Mouse (Mus musculus) adrenal gland (tissue): Measurements from ENCODE around the gene Trem1.

Source experiments
- intact Hi-C: fragments of 180-260 bp; cut with DNase I; formaldehyde crosslinking; loops from one replicate; pipeline ENCODE4 v1.15.1; 2025

The Trem1 gene

DNA sequence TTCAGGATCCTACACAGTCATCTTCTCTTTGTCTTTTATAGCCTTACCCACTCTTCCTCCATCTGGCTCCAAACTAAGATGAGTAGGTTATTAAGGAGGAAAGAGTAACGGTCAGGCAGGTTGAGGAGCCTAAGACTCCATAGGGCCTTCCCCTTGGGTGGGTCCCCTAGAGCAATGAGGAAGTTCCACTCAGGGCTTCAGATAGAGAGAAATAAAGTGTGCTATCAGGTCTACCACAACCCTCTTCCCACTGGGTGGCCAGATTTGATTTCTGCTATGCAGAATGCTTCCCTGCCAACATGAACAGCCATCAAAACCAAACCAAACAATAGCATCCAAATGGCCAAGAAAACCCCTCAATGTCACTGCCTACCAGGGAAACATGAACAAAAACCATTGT, 35.0 kb downstream of the Trem1 start:
- intact Hi-C loops: no loop called here

DNA sequence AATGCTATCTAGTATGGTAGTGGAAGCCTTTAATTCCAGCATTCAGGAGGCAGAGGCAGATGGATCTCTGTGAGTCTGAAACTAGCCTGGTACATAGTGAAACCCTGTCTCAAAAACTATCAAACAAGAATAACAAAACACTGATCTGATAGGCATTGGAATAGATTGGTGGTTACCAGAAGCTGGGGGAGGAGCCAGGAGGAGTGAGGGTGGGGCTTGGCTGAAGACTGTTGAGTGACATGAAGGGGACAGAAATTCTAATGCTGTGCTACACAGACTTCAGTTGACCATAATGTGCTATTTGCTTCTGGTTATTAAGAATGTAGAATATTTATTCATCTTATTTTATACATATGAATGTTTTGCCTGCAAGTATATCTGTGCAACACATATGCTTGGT, 35.7 kb downstream of the Trem1 start:
- intact Hi-C loops: no loop called here

DNA sequence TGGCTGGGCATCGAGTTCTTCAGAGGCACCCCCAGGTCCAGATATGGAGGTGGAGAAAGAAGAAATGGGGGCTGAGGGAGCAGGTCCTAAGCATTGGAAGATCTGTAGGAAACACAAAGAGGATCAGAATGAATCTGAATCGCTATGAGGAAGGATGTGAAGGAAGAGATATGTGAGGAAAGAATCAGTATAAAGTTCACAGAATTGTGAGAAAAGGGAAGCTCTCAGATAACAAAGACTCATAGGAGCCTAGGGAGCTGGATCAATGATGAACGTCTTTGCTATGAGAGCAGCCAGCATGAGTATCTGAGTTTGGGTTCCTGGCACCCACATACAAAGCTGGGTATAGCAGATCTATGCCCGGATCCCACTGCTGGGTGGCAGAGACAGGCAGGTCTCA, 37.3 kb downstream of the Trem1 start:
- intact Hi-C loops: no loop called here

DNA sequence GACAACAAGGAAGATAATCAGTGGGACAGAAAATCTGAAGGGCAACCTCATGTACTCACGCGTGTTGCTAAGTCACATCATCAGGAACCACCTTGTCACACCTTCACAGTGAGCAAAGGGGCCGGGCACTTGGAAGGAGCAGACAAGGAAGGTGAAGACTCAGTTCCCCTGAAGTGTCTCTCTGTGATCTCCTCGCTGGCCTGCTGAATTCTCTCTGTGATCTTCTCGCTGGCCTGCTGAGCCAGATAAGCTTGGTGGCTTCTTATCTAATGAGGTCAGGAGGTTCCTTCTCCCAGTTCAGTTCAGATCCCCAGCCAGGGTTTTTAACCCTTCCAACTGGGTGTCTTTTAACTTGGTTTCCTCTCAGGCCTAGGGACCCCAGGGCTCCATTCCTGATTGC, 39.6 kb downstream of the Trem1 start:
- intact Hi-C loops: no loop called here

DNA sequence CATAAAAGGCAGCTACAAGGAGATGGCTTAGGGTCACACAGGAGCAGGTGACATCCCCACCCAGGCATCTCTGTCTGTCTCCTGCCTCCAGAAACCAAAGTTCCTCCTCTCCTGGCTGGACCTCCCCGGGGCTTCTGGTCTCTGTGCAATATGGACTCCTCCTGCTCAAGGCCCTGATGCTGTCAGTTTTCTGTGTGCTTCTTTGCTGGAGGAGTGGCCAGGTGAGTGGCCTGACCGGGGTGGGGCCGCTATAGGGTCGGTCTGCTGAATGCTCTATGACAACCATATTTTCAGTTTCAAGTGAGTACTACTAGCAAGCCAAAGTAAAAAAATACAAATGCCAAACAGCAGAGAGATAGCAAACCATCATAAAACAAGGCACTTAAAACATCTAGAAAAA, 40.0 kb downstream of the Trem1 start:
- intact Hi-C loops: no loop called here

DNA sequence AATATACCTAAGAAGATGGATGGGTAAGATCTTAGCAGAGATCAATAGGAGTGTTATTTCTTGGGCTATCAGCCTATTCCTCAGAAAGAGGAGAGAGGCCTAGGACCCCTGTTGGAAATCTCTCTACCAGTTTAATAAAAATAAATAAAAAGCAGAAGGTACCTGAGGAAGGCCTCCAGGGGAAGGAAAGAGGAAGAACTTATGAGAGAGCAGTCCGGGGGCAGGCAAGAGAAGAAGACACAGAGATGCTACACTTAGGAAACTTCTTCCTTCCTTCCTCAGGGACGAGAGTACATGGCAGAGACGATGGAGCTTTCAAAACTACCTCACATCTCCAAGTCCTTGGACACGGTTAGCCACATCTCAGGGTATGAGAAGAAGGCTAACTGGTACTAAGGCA, 41.5 kb downstream of the Trem1 start:
- intact Hi-C loops: no loop called here

DNA sequence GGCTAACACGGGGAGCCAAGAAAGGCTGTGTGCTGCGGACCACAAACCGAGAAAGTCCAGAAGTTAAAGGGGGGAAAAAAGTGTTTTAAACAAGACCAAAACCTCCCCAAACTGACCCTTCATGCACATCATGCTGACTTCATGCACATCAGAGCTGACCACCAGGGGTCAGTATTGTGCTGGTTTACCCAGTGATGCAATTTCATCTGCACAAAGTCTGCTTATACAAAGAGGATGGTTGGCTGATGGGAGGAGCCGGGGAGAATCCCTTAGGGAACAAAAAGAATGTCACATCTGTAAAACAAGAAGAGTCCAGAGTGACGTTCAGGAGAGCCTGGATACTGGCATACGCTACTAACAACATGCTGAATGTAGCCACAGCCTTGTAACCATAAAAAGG, 42.3 kb downstream of the Trem1 start:
- intact Hi-C loops: loop anchor here (1.0 kb wide), 1 partner anchor 62 kb away; no protein-coding TSS in a partner anchor

DNA sequence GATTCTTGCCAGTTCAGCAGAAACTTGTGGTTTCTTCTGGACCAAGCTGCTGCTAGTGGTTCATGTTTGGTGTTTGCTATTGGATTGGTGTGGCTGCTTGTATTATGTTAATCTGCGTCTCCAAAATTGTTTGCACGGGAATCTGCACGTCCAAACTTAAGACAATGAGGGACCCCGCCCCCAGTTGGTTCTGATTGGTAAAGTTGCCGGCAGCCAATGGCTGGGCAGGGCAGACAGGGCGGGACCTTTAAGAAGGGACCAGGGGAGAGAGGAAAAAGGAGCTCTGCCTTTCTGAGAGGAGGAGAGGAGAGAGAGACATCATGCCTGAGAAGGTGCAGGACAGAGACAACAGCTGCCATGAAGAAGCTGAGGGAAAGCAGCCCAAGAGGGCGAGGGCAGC, 43.2 kb downstream of the Trem1 start:
- intact Hi-C loops: loop anchor here (1.0 kb wide), 1 partner anchor 62 kb away; no protein-coding TSS in a partner anchor

DNA sequence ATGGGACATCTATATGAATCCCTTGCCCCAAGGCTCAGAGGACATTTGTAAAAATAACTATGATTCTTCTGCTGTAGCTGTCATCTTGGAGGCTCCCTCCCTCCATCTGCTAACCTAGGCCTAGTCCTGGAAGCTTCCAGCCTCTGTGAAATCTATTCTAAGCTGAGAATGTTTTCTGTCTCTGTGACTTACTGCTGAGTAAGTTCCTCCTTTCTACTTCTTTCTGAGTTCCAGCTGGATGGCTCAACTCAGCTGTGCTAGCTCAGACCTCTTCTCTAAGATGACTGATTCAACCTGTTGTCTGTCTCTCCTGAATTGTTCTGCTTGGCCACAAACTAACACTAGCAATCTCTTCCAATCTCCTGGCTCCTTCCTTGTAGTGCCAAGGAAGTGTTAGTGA, 45.8 kb downstream of the Trem1 start:
- intact Hi-C loops: no loop called here

DNA sequence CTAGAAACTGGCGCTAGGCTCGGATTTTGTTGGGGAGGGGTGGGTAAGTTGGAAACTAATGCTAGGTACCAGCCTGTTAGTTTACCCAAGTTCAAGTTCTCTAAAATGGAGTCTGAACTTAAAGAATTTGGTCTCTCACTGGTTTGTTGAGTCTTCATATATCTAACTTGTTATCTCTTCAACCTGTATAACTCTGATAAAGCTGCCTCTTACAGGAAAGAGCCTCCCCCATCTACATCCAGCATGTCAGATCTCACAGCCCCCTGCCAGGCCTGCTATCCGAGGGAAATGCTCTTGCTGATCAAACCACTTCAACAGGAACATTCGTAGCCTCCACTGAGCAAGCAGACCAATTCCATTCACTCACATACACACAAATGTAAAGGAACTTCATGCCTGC, 46.4 kb downstream of the Trem1 start:
- intact Hi-C loops: no loop called here

DNA sequence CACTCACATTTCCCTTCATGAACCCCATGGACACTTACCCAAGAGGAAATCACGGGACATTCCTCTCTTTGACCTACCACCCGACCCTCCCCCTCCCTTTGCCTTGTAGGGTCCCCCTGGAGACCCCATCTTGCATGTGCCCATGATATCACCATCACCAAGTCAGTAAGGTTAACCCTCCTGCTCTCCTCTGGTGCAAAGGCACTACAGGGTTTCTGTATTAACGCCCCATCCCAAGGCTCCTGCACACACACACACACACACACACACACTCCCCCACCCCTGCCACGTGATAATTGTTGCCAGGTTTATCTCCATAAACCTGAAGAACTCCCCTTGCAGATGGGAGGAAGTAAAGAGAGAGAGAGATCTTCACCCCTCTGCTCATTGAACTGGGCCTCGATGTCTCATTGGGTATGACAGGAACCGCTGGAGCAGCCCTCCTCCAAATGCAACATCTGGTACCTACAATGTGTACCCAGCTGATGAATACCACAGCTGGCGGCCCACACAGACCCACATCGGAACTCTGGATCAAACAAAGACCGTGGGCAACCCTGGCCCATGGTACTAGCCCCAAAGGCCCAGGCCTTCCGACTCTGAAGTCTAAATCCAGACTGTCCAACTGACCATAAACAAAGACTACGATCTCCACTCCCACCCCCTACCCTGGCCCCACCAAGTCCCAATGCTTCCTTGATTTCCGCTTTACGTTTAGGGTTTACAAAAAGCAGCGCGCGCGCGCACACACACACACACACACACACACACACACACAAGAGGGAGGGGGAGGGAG, 48.6 kb downstream of the Trem1 start:
- intact Hi-C loops: no loop called here

DNA sequence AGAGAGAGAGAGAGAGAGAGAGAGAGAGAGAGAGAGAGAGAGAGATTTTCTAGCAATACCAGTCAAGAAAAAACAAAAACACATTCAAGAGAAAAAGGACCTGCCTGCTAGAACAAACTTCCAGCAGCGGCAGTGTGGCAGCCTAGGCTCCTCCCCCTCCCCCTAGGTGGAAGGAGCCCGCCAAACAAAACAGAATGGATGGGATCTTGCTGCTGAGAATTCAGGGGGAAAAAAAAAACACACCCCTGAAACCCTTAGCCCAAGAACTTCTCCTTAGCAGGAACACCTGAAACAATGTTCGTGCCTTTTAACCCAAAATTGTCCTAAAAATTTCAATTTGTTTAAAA, 49.1 kb downstream of the Trem1 start:
- intact Hi-C loops: no loop called here

DNA sequence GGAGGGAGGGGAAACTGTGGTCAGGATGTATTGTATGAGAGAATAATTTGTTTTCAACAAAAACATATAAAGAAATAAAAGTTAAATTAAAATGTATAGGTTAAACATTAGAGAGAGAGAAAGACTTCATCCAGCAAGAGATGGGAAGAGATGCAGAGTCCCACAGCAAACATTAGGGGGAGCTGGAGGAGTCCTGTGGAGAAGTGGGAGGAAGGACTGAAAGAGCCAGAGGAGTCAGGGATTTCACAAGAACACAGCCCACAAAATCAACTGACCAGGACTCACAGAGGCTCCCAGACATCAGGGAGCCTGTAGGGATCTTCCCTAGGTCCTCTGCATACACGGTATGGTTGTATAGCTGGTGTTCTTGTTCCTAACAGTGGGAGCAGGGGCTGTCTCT, 54.2 kb downstream of the Trem1 start:
- intact Hi-C loops: no loop called here

DNA sequence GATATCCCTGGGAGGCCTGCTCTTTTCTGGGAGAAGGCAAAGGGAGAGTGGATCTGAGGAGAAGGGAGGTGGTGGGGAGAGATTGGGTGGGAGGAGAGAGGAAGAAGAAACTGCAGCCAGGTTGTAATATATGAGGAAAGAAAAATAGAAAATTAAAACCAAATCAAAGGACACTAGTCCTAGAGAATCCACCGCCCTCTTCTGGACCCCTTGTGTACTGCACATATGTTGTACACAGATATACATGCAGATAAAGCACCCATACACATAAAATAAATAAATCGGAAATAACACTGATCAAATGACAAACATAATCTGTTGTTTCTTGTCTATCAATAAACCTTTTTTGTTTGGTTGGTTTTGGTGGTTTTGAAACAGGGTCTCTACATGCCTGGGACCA, 54.7 kb downstream of the Trem1 start:
- intact Hi-C loops: no loop called here

DNA sequence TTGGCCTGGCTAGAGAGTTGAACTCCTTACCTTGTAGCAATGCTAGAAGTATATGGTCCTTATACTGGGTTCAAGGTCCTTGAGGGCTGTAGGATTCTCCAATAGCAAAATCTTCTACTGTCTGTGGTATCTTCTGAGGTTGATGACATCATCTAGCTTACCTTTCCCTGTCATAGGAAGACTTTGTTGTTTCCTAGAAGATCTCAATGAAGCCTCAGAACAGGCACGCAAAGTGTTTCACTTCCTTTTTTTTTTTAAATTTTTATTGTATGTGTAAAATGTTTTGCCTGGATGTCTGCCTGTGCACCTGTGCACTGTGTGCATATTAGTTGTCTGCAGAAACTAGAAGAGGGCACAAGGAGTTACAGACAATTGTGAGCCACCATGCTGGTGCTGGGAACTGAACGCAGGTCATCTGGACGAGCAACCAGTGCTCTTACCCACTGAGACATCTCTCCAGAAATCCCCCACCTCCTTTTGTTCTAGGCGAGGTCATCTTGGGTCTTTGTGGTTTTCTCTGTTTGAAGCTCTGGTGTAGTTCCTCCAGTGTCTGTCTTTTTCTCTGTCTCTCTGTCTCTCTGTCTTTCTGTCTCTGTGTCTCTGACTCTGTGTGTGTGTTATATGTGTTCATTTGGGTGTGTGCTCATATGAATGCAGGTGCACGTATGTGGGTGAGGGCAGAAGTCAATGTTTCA, 61.1 kb downstream of the Trem1 start:
- intact Hi-C loops: no loop called here
